Mouse (Mus musculus) ES-Bruce4 (cell line): ENCODE measurements around the gene Gtpbp1.

Experiments used
- CTCF ChIP-seq: IDR thresholded peaks from one replicate; pipeline ENCODE4 v1.8.1; 2011; ENCODE audit warnings: low read depth, low read length
- EP300 ChIP-seq: IDR thresholded peaks from 2 replicates; pipeline ENCODE4 v1.6.1; 2011; ENCODE audit warnings: low read depth, low read length; ENCODE audit not compliant: insufficient read depth
- POLR2A ChIP-seq: IDR thresholded peaks from one replicate; pipeline ENCODE4 v1.8.1; 2011; ENCODE audit warnings: low read length; ENCODE audit not compliant: insufficient read depth

- TF ChIP-seq CTCF: no peak
- TF ChIP-seq EP300: no peak
- TF ChIP-seq POLR2A: no peak
These were observed 6.4 kb downstream of the Gtpbp1 start for GRCm38 (mm10) chr15:79697011-79697410.
